9 mouse cellular contexts compared by ENCODE assay signal in the genomic region with DNA sequence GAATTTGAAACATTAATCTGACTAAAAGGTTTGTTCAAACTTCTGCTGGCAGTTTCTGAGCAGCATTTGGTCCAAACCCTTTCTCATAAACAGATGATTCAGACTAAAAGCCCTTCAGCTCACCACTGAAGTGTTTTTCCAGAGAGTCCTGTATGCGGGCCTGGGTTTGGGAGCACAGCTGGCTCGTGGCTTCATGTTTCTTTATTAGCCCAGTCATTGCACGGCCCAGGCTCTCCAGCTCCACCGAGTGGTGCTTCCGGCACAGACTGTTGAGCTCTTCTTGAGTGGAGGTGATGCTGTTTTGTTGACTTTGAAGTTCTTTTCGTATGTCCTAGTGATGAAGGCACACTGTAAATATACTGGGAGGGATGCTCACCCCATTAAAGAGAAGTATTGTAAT.
DNase-seq lines count a peak whose midpoint lies in the region; TF ChIP-seq lines count a peak whose summit lies in the region.
"Had no signal": no experiment of that assay in that cellular context is flagged by ENCODE, and none has a peak within 500 bp of the region (broad histone marks: within the 10 kb centered on the region; RNA-seq: fewer than 3 reads in every experiment).

No protein-coding gene starts in this region.

- H3K27ac ChIP-seq in kidney, adult 2 months (ENCODE audit: insufficient read depth, low read depth, low read length): no peak overlapping the region

- H3K27me3 ChIP-seq in kidney, adult 2 months (replicated peaks; ENCODE audit: control insufficient read depth, insufficient read depth, low read length): no peaks in the 10 kb centered on the region

- H3K36me3 ChIP-seq in kidney, adult 2 months (ENCODE audit: control insufficient read depth, insufficient read depth, low read length): no peaks in the 10 kb centered on the region

- H3K4me1 ChIP-seq in kidney, adult 2 months (ENCODE audit: control insufficient read depth, insufficient read depth, low read length): no peaks in the 10 kb centered on the region

- WGBS in kidney, adult 2 months: 33% methylated on average over 6 of the region's 6 CpGs

- peak; percentile 21 for DNase-seq in kidney, adult 2 months
- no peak for DNase-seq in kidney, adult 18-20 months
- DNase-seq in MN1 (ENCODE audit: low spot score): peak; percentile 23
- peak; percentile 38 for DNase-seq in gastrocnemius, postnatal 25 days
- peak; percentile 32 for DNase-seq in lung, postnatal 36 days
- no peak for DNase-seq in layer of hippocampus, adult 9-10 months (ENCODE audit: low spot score)
- no peak for DNase-seq in frontal cortex, adult 2 months (ENCODE audit: extremely low spot score in 1 of 2, low spot score in 1 of 2)
- DNase-seq in left cerebral cortex, adult 9 months (ENCODE audit: low spot score in 2 of 2): no peak

- no peak for TF ChIP-seq POLR2A in kidney, adult 2 months (IDR thresholded peaks at IDR 0.05; ENCODE audit: low read depth, low read length)

- TF ChIP-seq CTCF in kidney, adult 2 months (conservative IDR thresholded peaks at IDR 0.05; ENCODE audit: insufficient read depth, insufficient read length, low read depth, low read length): peak; percentile 50

- no peak overlapping the region for H3K4me3 ChIP-seq in kidney, adult 2 months (ENCODE audit: insufficient read depth, low read depth, low read length)
- H3K4me3 ChIP-seq: erythroblast, embryonic 14.5 days had no signal

Comparison
In these comparisons a context has a peak if more than half of its experiments do, and no peak if none do; other contexts are left out.
1. DNase-seq: peak in kidney, adult 2 months (single experiment), MN1 (single experiment), gastrocnemius, postnatal 25 days (single experiment) and lung, postnatal 36 days (single experiment); none in kidney, adult 18-20 months (single experiment), layer of hippocampus, adult 9-10 months (single experiment), frontal cortex, adult 2 months (0 of 2) and left cerebral cortex, adult 9 months (0 of 2).